Mouse (Mus musculus) brown adipose tissue, adult 24 weeks (tissue): ENCODE measurements around the gene Ppa1. TPM values are rescaled to one million over a fixed set of nuclear protein-coding genes. Genes with fewer than 3 reads are reported as not detected.

Source experiments
- H3K27ac ChIP-seq: fragments of 200-500 bp; replicated peaks from 2 replicates; pipeline ENCODE4 v1.5.1; 2012; ENCODE audit warnings: low read depth, mild to moderate bottlenecking, low read length
- H3K4me1 ChIP-seq: fragments of 200-500 bp; 2 replicates; pipeline ENCODE4 v1.6.1; 2012; ENCODE audit warnings: low read length, mixed read lengths; ENCODE audit not compliant: control insufficient read depth, insufficient read depth, insufficient read length
- H3K4me3 ChIP-seq: fragments of 200-500 bp; 2 replicates; pipeline ENCODE4 v1.5.1; 2012; ENCODE audit warnings: low read depth, mild to moderate bottlenecking, low read length, moderate library complexity; ENCODE audit not compliant: insufficient read depth
- polyA plus RNA-seq: library from polyadenylated mRNA; stranded (reverse); fragments of >200 nt; gene quantifications from 2 replicates; pipeline ENCODE4 v1.2.4, GENCODE M21; 2012; ENCODE audit not compliant: missing spikeins, insufficient read depth, insufficient read length

The Ppa1 gene
- polyA plus RNA-seq, 1 experiment, result 188 TPM

DNA sequence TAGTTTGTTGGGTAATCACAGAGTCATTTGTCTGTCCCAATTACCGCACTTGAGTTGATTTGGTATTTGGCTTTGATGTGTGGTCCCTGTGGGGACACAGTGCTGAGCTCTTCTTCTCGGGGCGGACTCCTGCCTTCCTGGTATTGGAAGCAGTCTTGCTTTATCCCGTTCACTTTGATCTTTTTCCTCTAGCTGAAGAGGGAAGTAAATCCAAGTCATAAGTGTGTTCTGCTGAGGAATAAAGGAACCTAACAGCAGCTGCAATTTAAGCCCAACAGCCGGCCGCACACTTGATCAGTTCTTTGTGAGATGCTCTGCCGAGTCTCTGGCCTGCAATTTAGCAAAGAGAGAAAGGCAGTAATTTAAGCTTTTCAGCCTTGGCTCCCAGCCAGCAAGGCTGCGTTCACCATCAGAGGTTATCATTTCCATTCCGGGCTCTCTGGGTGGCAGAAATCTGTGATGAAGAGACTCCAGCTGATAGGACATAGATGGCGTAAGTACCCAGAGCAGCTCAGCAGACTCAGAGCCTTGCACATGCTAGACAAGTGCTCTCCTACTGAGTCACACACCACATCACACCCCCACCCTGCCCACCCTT is 14.1 kb downstream of the Ppa1 start:
- Histone ChIP-seq H3K4me3 (no peak overlapping the region), H3K27ac (no peak overlapping the region), H3K4me1 (no peaks in the 10 kb centered on the region)

DNA sequence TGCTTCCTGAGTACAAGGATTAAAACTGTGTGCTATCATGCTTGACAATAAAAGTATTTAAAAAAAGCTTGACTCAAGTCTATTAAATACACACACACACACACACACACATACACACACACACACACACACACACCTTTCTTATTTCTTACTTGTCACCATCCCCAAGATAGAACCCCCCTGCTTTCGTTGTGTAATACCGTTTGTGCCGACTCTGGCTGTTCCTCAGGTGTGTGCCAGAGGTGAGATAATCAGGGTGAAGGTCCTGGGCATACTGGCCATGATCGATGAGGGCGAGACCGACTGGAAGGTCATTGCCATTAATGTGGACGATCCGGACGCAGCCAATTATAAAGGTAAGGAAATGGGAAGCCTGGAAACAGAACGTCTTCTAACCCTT is 16.8 kb downstream of the Ppa1 start:
- no peaks in the 10 kb centered on the region for H3K4me1 ChIP-seq
- H3K4me3 ChIP-seq, result no peak overlapping the region
- H3K27ac ChIP-seq, result no peak overlapping the region

DNA sequence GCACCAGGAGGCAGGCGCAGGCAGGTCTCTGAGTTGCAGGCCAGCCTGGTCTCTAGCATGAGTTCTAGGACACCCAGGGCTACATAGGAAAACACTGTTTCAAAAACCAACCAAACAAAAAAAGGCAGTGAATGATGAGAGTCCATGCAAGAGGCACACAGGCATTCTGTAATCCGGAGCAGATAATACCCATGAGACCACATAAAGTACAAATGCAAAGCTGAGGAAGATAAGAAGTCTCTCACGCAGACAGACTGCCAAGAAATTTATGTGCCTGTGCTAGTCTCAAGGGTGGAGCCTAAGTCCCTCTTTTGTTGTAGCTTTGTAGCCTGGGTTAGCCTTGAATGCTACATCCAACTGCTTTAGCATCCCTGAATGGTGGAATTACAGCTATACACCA is 17.3 kb downstream of the Ppa1 start:
- no peaks in the 10 kb centered on the region for H3K4me1 ChIP-seq
- H3K27ac ChIP-seq, result no peak overlapping the region
- H3K4me3 ChIP-seq, result no peak overlapping the region

DNA sequence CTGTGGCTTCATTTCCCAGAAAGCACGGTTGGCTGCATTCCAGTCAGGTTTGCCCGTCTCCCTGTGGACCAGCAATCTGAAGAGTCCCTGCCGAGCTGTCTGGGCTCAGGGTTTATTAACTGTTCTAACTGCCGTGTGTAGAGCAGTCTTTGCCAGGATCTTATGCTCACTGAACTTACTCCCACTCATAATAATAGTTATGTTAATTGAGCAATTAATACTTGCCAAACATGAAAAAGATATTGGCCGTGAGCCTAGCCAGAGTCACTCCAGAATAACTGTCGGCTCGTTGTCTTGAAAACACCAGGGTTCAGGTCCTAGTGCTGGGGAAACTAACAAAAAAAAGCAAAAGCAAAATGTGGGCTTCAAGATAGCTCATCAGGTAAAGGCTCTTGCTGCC is 20.9 kb downstream of the Ppa1 start:
- H3K4me1 ChIP-seq, result no peaks in the 10 kb centered on the region
- H3K27ac ChIP-seq, result no peak overlapping the region
- no peak overlapping the region for H3K4me3 ChIP-seq

DNA sequence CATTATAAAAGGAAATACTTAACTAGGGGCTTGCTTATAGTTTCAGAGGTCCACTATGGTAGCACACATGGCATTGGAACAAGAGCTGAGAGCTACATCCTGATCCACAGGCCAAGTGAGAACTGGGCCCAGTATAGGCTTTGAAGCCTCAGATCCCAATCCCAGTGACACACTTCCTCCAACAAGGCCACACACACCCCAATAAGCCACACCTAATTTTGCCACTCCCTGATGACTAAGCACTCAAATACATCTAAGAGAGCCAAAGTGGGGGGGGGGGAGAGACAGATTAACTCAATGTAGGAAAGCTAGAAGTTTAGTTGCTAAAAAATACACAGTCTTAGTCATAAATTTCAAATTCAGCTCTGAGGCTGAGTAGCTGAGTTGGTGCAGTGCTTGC is 21.5 kb downstream of the Ppa1 start:
- Histone ChIP-seq H3K4me3 (no peak overlapping the region), H3K4me1 (no peaks in the 10 kb centered on the region)

DNA sequence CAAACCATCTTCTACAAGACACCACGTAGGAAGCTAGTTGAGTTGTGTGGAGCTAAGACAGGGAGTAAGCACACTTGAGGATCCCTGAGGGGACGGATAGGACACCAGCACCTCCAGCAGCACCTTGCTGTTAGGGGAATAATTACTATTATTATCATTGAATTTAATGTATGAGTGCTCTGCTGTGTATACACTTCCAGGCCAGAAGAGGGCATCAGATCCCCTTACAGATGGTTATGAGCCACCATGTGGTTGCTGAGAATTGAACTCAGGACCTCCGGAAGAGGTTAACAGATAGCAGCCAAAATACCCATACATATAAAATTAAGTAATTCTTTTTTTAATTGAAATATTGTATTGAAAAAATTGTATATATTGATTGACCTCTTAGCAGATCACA is 22.4 kb downstream of the Ppa1 start:
- H3K27ac ChIP-seq, result no peak overlapping the region
- no peak overlapping the region for H3K4me3 ChIP-seq

More for the DNA sequence above, 21.5 kb downstream of the Ppa1 start:
- H3K27ac ChIP-seq, result no peak overlapping the region

DNA sequence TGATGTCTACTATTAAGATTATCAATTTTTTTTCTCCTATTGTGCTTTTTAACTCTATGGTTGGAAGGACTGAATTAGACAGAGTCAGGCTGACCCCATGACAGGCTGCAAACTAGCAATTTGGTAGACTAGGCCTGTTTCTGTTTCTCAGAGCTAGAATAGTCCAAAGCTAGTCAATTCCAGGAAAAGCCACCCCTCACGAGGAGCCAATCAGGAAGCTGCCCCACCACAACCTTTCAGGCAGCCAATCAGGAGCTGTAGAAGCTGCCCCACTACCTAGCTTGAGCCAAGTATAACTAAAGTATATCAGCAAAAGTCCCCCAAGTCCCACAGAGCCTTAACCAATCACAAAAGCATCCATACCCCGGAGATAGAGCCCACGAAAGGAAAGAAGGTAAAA is 27.6 kb downstream of the Ppa1 start:
- no peak overlapping the region for H3K27ac ChIP-seq
- H3K4me1 ChIP-seq, result no peaks in the 10 kb centered on the region

More for the DNA sequence above, 22.4 kb downstream of the Ppa1 start:
- H3K4me1 ChIP-seq, result no peaks in the 10 kb centered on the region

DNA sequence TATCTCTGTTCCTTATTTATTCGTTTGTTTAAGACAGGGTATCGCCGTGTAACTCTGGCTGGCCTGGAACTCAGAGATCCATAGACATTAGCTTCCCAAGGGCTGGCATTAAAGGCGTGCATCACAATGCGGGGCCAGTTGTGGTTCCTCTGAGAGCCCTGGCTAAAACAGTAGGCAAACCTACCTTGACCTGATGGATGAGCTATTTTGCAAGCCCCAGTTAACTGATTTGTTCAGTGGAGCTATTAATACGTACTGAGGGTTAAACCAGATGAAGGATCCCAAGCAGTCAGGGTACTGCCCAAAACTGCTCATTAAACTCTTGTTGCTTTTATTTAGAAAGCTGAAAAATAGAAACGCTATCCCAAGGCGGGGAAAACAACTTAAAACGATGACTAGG is 31.2 kb downstream of the Ppa1 start:
- peak overlapping the region; percentile 65 for H3K4me3 ChIP-seq
- H3K27ac ChIP-seq, result peak overlapping the region; percentile 90
- peaks cover 5% of the 10 kb centered on the region for H3K4me1 ChIP-seq

More for the DNA sequence above, 27.6 kb downstream of the Ppa1 start:
- H3K4me3 ChIP-seq, result no peak overlapping the region

DNA sequence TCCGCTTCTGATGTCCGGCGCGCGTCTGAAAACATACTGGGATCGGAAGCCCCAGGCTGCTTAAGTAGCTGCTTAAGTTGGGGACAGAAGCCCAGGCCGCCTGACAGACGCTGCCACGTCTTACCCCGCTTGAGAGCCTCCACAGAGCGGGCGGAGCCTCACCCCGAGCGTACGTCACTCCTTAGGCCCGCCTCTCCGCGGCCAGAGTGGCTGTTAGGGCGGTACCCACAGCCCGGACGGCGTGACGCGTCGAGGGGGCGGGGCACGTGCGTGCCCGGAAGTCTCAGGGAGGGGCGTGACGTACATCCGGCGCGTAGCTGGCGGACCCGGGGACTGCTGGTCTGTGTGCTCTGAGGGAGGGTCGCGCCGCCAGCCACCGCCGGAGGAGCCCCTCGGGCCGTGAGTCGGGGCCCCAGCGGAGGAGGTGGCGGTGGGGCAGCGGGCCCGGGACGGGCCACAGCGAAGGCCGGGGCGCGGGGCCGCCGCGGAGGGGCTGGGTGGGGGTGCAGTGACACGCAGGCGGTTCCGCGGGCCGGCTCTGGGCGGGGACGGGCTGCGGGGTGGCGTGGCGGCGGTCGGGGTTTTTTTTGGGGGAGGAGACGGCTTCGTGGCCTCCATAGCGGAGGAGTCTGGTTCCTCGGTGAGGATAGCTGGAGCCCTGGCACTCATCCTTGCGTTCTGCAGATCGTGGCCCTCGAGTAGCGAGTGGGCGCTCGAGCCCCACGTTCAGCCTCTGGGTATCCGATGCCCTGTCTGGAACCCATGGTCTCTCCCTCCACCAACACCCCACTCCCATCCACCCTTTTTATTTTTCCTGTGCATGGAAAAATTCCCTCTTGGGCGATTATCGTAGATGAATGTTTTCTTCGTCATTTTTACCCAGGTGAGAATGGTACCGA is 31.9 kb downstream of the Ppa1 start, which contains the start of gene Sar1a:
Gene Sar1a (plus strand): TSS at position 285 of the 899 bp plus-strand sequence.
- Histone ChIP-seq H3K27ac (peak within 1 kb of the TSS; percentile 90), H3K4me1 (peaks cover 5% of the 10 kb centered on the region), H3K4me3 (peak within 1 kb of the TSS; percentile 87)

DNA sequence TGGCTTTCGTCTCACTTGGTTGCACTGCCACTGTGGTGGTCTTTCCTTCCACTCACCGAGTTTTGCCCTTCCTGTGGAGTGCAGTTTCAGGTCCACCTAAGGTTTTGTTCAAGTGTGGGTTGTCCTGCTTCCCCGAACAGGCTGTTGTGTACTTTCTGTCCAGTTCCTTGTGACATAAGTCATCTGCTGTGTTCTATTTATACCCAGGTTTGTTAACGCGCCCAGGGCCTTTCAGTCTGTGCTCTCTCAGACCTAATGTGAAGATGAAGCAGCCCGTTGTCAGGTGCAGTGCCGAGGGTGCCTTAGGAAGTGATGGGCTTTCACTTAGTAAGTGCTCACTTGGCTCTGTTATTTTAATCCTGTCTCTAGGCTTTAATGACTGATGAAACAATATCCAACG is 41.1 kb downstream of the Ppa1 start:
- H3K27ac ChIP-seq, result no peak overlapping the region
- no peak overlapping the region for H3K4me3 ChIP-seq
- no peaks in the 10 kb centered on the region for H3K4me1 ChIP-seq

DNA sequence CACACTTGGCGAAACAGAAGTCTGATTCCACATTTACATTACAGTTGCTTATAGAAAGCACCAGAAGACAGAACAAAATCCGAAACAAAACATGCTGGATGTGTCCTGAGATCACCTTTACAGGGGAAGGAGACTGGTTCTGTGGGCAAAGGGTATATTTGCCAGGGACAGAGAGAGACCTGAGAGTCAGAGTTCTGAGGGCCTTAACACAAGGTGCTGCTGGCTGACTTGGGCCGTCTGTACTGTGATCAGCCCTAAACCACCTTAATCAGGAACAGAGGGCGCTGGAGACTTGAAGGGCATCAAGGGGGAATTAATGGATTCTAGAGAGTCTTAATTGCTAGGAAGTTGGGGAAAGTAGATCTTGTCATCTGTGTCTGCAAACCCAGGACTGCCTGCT is 45.2 kb downstream of the Ppa1 start:
- peaks cover 7% of the 10 kb centered on the region for H3K4me1 ChIP-seq
- H3K27ac ChIP-seq, result no peak overlapping the region
- no peak overlapping the region for H3K4me3 ChIP-seq

DNA sequence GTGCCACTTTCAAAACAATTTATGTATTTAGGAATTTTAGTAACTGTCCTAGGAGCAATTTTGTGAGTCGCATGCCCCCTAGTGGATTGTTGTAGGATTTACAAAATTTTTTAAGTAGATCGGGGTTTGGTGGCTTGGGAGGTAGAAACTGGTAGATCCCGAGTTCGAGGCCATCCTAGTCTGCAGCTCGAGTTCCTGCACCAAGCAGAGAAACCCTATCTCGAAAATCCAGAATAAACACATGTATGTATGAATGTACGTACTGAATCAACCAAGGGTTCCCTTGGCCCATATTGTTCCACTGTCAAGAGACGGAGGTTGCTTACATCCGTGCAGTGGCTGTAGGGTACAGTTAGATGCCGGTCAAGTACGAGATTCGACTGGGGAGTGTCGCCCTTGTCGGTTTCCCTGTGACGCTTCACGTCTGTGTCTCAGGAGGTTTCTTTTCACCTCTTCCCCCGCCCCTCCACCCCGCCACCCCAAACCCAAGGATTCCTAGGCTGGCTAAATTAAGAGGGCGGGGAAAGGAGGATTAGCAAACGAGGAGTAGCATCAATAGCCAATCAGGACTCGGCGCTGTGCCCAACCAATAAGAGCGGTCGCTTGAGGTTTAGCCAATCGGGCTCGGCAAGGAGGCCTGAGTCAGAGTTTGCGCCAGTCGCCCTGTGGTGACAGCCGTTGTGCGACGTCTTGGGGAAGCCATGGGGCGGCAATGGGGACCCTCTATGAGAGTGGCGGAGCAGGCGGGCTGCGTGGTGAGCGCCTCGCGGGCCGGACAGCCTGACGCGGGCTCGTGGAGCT is 46.7 kb downstream of the Ppa1 start, which contains the start of gene Tysnd1:
Gene Tysnd1 (plus strand): TSS at position 645 of the 801 bp plus-strand sequence.
- Histone ChIP-seq H3K4me1 (peaks cover 7% of the 10 kb centered on the region), H3K27ac (peak within 1 kb of the TSS; percentile 94), H3K4me3 (peak within 1 kb of the TSS; percentile 80)

DNA sequence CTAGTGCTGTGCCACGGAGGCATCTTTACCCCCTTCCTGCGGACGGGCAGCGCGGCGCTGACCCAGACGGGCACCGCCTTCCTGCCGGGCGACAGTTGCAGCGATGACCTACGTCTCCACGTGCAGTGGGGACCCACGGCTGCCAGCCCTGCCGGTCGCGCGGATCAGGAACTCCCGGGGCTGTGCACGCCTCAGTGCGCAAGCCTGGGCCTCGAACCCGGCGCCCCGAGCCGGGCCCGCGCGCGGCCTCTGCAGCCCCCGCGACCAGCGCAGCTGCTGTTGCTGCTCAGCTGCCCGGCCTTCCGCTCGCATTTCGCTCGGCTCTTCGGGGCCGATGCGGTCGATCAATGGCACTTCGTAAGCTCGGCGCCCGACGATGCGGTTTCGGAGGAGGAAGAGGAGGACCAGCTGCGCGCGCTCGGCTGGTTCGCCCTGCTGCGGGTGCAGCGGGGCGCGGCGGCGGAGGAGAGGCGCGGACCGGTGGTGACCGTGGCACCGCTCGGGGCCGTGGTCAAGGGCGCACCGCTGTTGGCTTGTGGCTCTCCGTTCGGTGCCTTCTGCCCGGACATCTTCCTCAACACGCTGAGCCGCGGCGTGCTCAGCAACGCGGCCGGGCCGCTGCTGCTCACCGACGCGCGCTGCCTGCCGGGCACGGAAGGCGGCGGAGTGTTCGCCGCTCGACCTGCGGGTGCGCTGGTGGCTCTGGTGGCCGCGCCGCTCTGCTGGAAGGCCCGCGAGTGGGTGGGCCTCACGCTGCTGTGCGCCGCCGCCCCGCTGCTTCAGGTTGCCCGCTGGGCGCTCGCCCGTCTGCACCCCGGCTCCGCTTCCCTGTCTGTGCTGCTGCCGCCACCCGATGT is 47.6 kb downstream of the Ppa1 start:
- H3K4me1 ChIP-seq, result peaks cover 7% of the 10 kb centered on the region
- H3K27ac ChIP-seq, result peak overlapping the region; percentile 94
- H3K4me3 ChIP-seq, result peak overlapping the region; percentile 80

DNA sequence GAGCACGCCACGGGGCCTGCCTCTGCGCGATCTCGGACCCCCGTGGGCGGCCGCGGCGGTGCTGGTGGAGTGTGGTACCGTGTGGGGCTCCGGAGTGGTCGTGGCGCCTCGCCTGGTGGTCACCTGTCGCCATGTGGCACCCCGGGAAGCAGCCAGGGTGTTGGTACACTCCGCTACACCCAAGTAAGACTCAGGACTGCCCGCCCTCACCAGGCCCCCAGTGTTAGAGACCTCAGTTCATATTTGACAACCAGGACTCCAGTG is 48.1 kb downstream of the Ppa1 start:
- H3K27ac ChIP-seq, result peak overlapping the region; percentile 94
- H3K4me3 ChIP-seq, result peak overlapping the region; percentile 80
- H3K4me1 ChIP-seq, result peaks cover 7% of the 10 kb centered on the region
